Mouse (Mus musculus): ENCODE measurements around the gene Padi6. TPM values are rescaled to one million over a fixed set of nuclear protein-coding genes. Genes with fewer than 3 reads are reported as not detected.

The Padi6 gene
- total RNA-seq, 4 experiments from 2014 or later: not detected

GRCm38 (mm10) chr4:140750328-140750727, 7.9 kb upstream of the Padi6 start:
- DNase-seq (ENCODE audit: low spot score in 2 of 2): peak in 1 of 2 experiments; percentile 17

- no peak for DNase-seq (ENCODE audit: low spot score in 2 of 2)
Measured at GRCm38 (mm10) chr4:140747978-140748377, 5.5 kb upstream of the Padi6 start.

GRCm38 (mm10) chr4:140744654-140745053, 2.2 kb upstream of the Padi6 start:
- peak in 1 of 2 experiments; percentile 32 for DNase-seq (ENCODE audit: low spot score in 2 of 2)

- no peak for DNase-seq (ENCODE audit: low spot score in 2 of 2)
Measured at GRCm38 (mm10) chr4:140743086-140743485, 643 bp upstream of the Padi6 start.

- no peak for DNase-seq (ENCODE audit: low spot score in 2 of 2)
Measured at GRCm38 (mm10) chr4:140741401-140741800, 1.0 kb downstream of the Padi6 start.

- DNase-seq (ENCODE audit: low spot score in 2 of 2): no peak
Measured at GRCm38 (mm10) chr4:140740655-140741054, 1.8 kb downstream of the Padi6 start.

- no peak for DNase-seq (ENCODE audit: low spot score in 2 of 2)
Measured at GRCm38 (mm10) chr4:140732871-140733270, 9.6 kb downstream of the Padi6 start.

GRCm38 (mm10) chr4:140731654-140732053, 10.8 kb downstream of the Padi6 start:
- DNase-seq (ENCODE audit: low spot score in 2 of 2): no peak

GRCm38 (mm10) chr4:140726907-140727306, 15.5 kb downstream of the Padi6 start:
- no peak for DNase-seq (ENCODE audit: low spot score in 2 of 2)

GRCm38 (mm10) chr4:140724739-140725138, 17.7 kb downstream of the Padi6 start:
- no peak for DNase-seq (ENCODE audit: low spot score in 2 of 2)

- no peak for DNase-seq (ENCODE audit: low spot score in 2 of 2)
Measured at GRCm38 (mm10) chr4:140723801-140724200, 18.6 kb downstream of the Padi6 start.

GRCm38 (mm10) chr4:140723192-140723591, 19.3 kb downstream of the Padi6 start:
- no peak for DNase-seq (ENCODE audit: low spot score in 2 of 2)

- no peak for DNase-seq (ENCODE audit: low spot score in 2 of 2)
Measured at GRCm38 (mm10) chr4:140722710-140723109, 19.7 kb downstream of the Padi6 start.

- DNase-seq (ENCODE audit: low spot score in 2 of 2): no peak
Measured at GRCm38 (mm10) chr4:140721968-140722490, 20.4 kb downstream of the Padi6 start.

- DNase-seq (ENCODE audit: low spot score in 2 of 2): no peak
Measured at GRCm38 (mm10) chr4:140720091-140720490, 22.4 kb downstream of the Padi6 start.

- no peak for DNase-seq (ENCODE audit: low spot score in 2 of 2)
Measured at GRCm38 (mm10) chr4:140718436-140718835, 24.0 kb downstream of the Padi6 start.

GRCm38 (mm10) chr4:140716994-140717393, 25.4 kb downstream of the Padi6 start:
- DNase-seq (ENCODE audit: low spot score in 2 of 2): no peak

- DNase-seq (ENCODE audit: low spot score in 2 of 2): no peak
Measured at GRCm38 (mm10) chr4:140714586-140714985, 27.9 kb downstream of the Padi6 start.

GRCm38 (mm10) chr4:140713480-140714365, 28.7 kb downstream of the Padi6 start:
- DNase-seq (ENCODE audit: low spot score in 2 of 2): peak; percentile 95 to 97

GRCm38 (mm10) chr4:140711360-140711759, 31.1 kb downstream of the Padi6 start:
- peak; percentile 60 to 72 for DNase-seq (ENCODE audit: low spot score in 2 of 2)

- no peak for DNase-seq (ENCODE audit: low spot score in 2 of 2)
Measured at GRCm38 (mm10) chr4:140710781-140711180, 31.7 kb downstream of the Padi6 start.

- no peak for DNase-seq (ENCODE audit: low spot score in 2 of 2)
Measured at GRCm38 (mm10) chr4:140709617-140710016, 32.8 kb downstream of the Padi6 start.

GRCm38 (mm10) chr4:140709111-140709510, 33.3 kb downstream of the Padi6 start:
- no peak for DNase-seq (ENCODE audit: low spot score in 2 of 2)
